Comparison of ENCODE assay signal across 9 mouse cellular contexts in the genomic region with DNA sequence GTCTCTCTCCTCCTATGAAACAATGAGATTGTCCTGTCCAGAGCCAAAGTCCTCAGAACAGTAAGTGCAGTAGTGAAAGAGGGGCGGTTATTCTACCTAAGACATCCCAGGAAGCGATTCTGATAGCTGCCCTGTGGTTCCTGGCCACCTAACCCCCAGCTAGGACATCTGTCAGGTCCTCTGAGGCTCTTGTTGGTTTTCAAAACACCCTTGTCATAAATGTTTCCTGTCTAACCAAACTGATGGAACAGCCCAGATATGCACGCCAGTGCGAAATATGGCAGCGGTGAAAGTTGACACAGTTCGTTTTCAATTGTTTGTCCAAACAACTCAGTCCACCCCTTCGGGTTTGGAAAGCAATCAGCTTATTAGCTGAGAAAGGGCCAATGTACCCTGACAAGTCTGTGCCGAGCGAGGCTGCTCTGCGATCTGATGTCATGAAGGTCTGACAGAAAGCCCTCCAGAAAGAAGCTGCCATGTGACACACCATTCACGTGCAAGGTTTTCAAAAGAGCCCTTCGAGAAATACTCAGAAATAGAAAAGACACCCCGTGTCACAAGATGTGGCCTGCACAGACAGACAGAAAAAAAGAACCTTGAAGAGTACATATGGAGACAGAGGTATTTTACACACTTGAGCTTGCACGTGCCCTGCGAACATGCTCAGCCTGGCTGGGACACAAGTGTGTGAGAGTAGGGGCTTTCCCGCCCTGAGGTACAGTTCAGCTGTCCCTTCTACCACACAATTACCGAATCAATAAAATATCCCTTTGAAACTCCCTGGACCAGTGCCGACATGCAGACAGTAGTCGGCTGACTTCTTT.
A peak's percentile ranks its signal among the peaks of the same experiment; 100 is the strongest.
DNase-seq lines count a peak whose midpoint lies in the region; TF ChIP-seq lines count a peak whose summit lies in the region.
"Had no signal": no experiment of that assay in that cellular context is flagged by ENCODE, and none has a peak within 500 bp of the region (broad histone marks: within the 10 kb centered on the region; RNA-seq: fewer than 3 reads in every experiment).

No protein-coding gene starts in this region.

- peak; percentile 49 to 63 for DNase-seq in lung, adult 18-20 months
- no peak for DNase-seq in lung, postnatal 25 days (ENCODE audit: low spot score)
- peak; percentile 59 for DNase-seq in brain, embryonic 14.5 days (ENCODE audit: low read depth)
- peak; percentile 62 for DNase-seq in induced T-regulatory cell, adult 2 months (ENCODE audit: low read depth)
- peak; percentile 79 to 82 for DNase-seq in natural killer cell, adult 2 months (ENCODE audit: low spot score in 2 of 2)
- DNase-seq in frontal cortex, postnatal 10 days (ENCODE audit: low spot score in 2 of 2), result no peak
- no peak for DNase-seq in hindbrain, embryonic 10.5 days (ENCODE audit: low spot score)
- DNase-seq: left cerebral cortex, postnatal 4 days had no signal

- no peak for TF ChIP-seq POLR2A in brain, embryonic 14.5 days (IDR thresholded peaks at IDR 0.05; ENCODE audit: borderline replicate concordance, extremely low read depth, insufficient read depth, insufficient read length, poor library complexity, severe bottlenecking)

- H3K27me3 ChIP-seq in hindbrain, embryonic 10.5 days (ENCODE audit: insufficient read depth, poor library complexity, severe bottlenecking), result peaks cover 11% of the 10 kb centered on the region
- H3K27me3 ChIP-seq: neural tube, embryonic 12.5 days had no signal

- no peak overlapping the region for H3K4me3 ChIP-seq in hindbrain, embryonic 10.5 days
- H3K4me3 ChIP-seq: neural tube, embryonic 12.5 days had no signal

- peaks cover 44% of the 10 kb centered on the region for H3K4me1 ChIP-seq in hindbrain, embryonic 10.5 days (replicated peaks)

- H3K27ac ChIP-seq in hindbrain, embryonic 10.5 days, result no peak overlapping the region
- H3K27ac ChIP-seq: neural tube, embryonic 12.5 days had no signal

- no peaks in the 10 kb centered on the region for H3K36me3 ChIP-seq in hindbrain, embryonic 10.5 days
- H3K36me3 ChIP-seq: neural tube, embryonic 12.5 days had no signal

- no peaks in the 10 kb centered on the region for H3K9me3 ChIP-seq in hindbrain, embryonic 10.5 days
- H3K9me3 ChIP-seq: neural tube, embryonic 12.5 days had no signal

- TF ChIP-seq CTCF in brain, embryonic 14.5 days (IDR thresholded peaks at IDR 0.05; ENCODE audit: borderline replicate concordance, extremely low read depth, insufficient read depth, insufficient read length), result no peak

- 83% methylated on average over 19 of the region's 19 CpGs for WGBS in hindbrain, embryonic 10.5 days

Comparison
In these comparisons a context has a peak if more than half of its experiments do, and no peak if none do; other contexts are left out.
1. DNase-seq: peak in lung, adult 18-20 months (2 of 2), brain, embryonic 14.5 days (single experiment), induced T-regulatory cell, adult 2 months (single experiment) and natural killer cell, adult 2 months (2 of 2); none in lung, postnatal 25 days (single experiment), frontal cortex, postnatal 10 days (0 of 2) and hindbrain, embryonic 10.5 days (single experiment).